ENCODE assay signal across 1 mouse cellular context in the genomic region with DNA sequence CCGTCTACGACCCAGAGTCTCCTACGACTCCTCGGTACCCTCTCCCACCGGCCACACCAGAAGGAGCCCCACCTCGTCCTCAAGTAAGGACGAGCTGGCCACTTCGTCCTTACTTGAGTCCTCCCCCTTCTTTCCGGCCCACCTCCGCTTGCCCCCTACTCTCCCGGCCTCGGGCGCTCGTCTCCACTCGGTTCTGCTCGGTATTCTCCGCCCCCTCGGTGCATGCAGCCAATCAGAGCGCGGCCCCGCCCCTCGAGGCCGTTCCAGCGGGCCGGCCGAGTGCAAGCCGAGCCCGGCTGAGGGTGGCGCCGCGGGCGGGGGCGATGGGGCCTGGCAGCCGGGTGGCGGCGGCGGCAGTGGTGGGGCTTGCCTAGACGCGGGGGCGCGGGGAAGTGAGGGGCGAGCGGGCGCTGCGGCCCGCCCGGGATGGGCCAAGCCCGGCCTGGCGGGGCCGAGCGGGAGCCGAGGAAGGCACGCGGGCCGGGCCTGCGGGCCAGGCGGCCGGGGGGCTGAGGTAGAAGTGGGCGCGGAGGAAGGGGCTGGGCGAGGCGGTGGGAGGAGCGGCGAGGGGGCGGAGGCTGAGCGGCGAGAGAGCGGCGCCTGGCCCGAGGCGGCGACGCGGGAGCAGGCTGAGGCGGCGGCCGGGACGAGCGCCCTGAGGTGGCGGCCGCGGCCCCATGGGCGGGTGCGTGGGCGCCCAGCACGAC.
TF ChIP-seq lines count a peak whose summit lies in the region.

Gene Ubtd2 (plus strand): TSS at position 571 of the 707 bp plus-strand sequence.

TF ChIP-seq in CH12.LX, 34 proteins besides CTCF, POLR2A, EP300 and RAD21 (continued from another document):
- no peak for TF ChIP-seq POLR2AphosphoS2 (IDR thresholded peaks at IDR 0.05; ENCODE audit: low read depth, low read length)
- TF ChIP-seq ELF1 (IDR thresholded peaks at IDR 0.05; ENCODE audit: low read depth, low read length), result peak; percentile 6; the same call in 1 of the 2 replicates
- TF ChIP-seq NELFE (IDR thresholded peaks at IDR 0.05; ENCODE audit: low read depth, low read length), result peak; percentile 57; the same call in 1 of the 2 replicates
- TF ChIP-seq NRF1 (IDR thresholded peaks at IDR 0.05; ENCODE audit: low read depth, low read length), result 0 out of 2 replicates have a peak, but pooled peaks have one; percentile 19
- peak; percentile 21; the same call in 1 of the 2 replicates for TF ChIP-seq MEF2A (IDR thresholded peaks at IDR 0.05; ENCODE audit: borderline replicate concordance, low read depth, low read length)
